Mouse (Mus musculus) subcutaneous adipose tissue, adult 2 months (tissue): ENCODE measurements around the gene Psmb11. TPM values are rescaled to one million over a fixed set of nuclear protein-coding genes. Genes with fewer than 3 reads are reported as not detected.

Source experiments
- polyA plus RNA-seq: library from polyadenylated mRNA; depleted of rRNA; stranded (reverse); fragments of >200 nt; gene quantifications from 2 replicates; pipeline ENCODE4 v1.2.3, GENCODE M21; 2012; ENCODE audit warnings: low replicate concordance; rRNA removed

The Psmb11 gene
- polyA plus RNA-seq, result not detected in 2 replicates

DNA sequence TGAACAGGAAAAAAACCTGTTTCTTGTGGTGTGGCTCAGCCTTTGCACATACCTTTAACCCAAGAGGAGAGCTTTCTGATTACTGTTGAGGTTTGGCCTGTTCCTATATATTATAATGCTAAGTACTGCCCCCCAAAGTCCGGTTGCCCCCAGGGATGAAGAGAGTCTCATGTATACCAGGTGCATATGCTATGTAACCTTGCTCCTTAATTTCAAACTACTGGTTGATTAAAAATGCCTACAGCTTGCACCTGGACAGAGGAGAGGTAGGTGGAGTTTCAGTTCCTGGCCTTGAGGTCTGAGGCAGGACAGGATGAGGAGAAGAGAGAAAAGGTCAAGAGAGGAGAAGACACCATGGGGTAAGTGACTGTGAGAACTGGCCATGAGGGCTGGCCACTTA, at the start of gene Psmb11:
Gene Psmb11 (plus strand): TSS at position 301 of the 400 bp plus-strand sequence.

GRCm38 (mm10) chr14:54577089-54577982, 43.9 kb upstream of the Psmb11 start, which contains the start of gene Ajuba:
Gene Ajuba (minus strand): TSS chr14:54577558.

GRCm38 (mm10) chr14:54605752-54606321, 15.4 kb upstream of the Psmb11 start, which contains the start of gene 4931414P19Rik:
Gene 4931414P19Rik (minus strand): TSS chr14:54605993.

DNA sequence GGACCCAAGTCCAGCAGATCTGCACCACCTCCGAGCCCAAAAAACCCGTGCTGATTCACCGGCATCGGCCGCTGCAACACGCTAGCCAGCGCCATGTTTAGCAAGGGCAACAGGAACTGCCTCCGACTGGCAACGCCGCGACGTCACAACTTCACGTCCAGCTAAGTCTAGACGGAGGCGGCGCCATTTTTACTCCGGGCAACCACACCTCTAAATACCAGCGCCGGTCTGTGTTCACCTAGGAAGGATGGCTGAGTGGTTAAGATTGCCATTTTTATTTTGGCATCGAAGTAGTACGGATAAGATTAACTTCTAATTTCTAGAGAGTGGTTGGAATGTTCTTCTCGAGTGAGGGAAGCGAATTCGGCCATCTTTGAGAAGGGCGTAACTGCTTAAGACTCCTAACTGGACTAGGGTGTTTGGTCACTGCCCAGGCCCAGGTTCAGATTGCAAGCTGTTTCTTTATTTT, 3.3 kb upstream of the Psmb11 start, which contains the start of gene Psmb5:
Gene Psmb5 (minus strand): TSS at position 126 of the 469 bp plus-strand sequence.

GRCm38 (mm10) chr14:54640946-54641304, 19.7 kb downstream of the Psmb11 start, which contains the start of gene Gm17606:
Gene Gm17606 (plus strand): TSS chr14:54640952.

GRCm38 (mm10) chr14:54641305-54641969, 20.2 kb downstream of the Psmb11 start, which contains the start of gene Cdh24:
Gene Cdh24 (minus strand): TSS chr14:54641364.

Other genes with a start within 250 kb of the Psmb11 start
- gene Slc7a7, start 203.7 kb upstream of the Psmb11 start, polyA plus RNA-seq, result 13.8 and 25.3 TPM in 2 replicates
- gene Mrpl52, start 194.5 kb upstream of the Psmb11 start, polyA plus RNA-seq, result 142 and 264 TPM in 2 replicates
- gene Mmp14, start 189.8 kb upstream of the Psmb11 start, polyA plus RNA-seq, result 117 and 543 TPM in 2 replicates
- 132 and 137 TPM in 2 replicates for gene Lrp10, start 157.3 kb upstream of the Psmb11 start, polyA plus RNA-seq
- gene Rem2, start 145.3 kb upstream of the Psmb11 start, polyA plus RNA-seq, result 0.35 TPM in 1 of 2 replicates, not detected in the other
- gene Prmt5, start 103.9 kb upstream of the Psmb11 start, polyA plus RNA-seq, result 49.5 and 53.1 TPM in 2 replicates
- gene Haus4, start 66.8 kb upstream of the Psmb11 start, polyA plus RNA-seq, result 13.0 and 32.6 TPM in 2 replicates
- 24.9 and 44.4 TPM in 2 replicates for gene Ajuba, start 43.9 kb upstream of the Psmb11 start, polyA plus RNA-seq
- gene 4931414P19Rik, start 15.4 kb upstream of the Psmb11 start, polyA plus RNA-seq, result 5.9 and 9.7 TPM in 2 replicates
- gene Psmb5, start 3.4 kb upstream of the Psmb11 start, polyA plus RNA-seq, result 193 and 230 TPM in 2 replicates
- not detected in 2 replicates for gene Gm17606, start 19.5 kb downstream of the Psmb11 start, polyA plus RNA-seq
- gene Cdh24, start 19.9 kb downstream of the Psmb11 start, polyA plus RNA-seq, result 1.6 and 12.2 TPM in 2 replicates
- gene 1700123O20Rik, start 64.8 kb downstream of the Psmb11 start, polyA plus RNA-seq, result 56.7 and 62.0 TPM in 2 replicates
- gene Acin1, start 65.5 kb downstream of the Psmb11 start, polyA plus RNA-seq, result 82.9 and 163 TPM in 2 replicates
- gene Gm29776, start 77.4 kb downstream of the Psmb11 start, polyA plus RNA-seq, result 0.18 and 0.30 TPM in 2 replicates
- 0.87 and 5.4 TPM in 2 replicates for gene Cebpe, start 90.7 kb downstream of the Psmb11 start, polyA plus RNA-seq
- gene Slc7a8, start 160.5 kb downstream of the Psmb11 start, polyA plus RNA-seq, result 23.8 and 80.1 TPM in 2 replicates
- gene Rnf212b, start 192.7 kb downstream of the Psmb11 start, polyA plus RNA-seq, result 0.14 TPM in 1 of 2 replicates, not detected in the other
- 7.0 and 8.3 TPM in 2 replicates for gene Homez, start 249.5 kb downstream of the Psmb11 start, polyA plus RNA-seq